Mouse (Mus musculus) Patski (cell line): ENCODE data around the gene Gm7029. TPM values are rescaled to one million over a fixed set of nuclear protein-coding genes. Genes with fewer than 3 reads are reported as not detected.

Experiments
- ATAC-seq: fragments of 100-300 bp; one replicate; pipeline ENCODE4 v1.8.0; 2021
- CTCF ChIA-PET: fragments of 350-600 bp; sonication (Branson Sonifier 250); formaldehyde crosslinking; loops from one replicate; lab custom pipeline; 2022; ENCODE audit warnings: inconsistent platforms; lab: Charles Lee
- POLR2A ChIA-PET: fragments of 350-600 bp; sonication (Branson Sonifier 250); formaldehyde crosslinking; loops from one replicate; lab custom pipeline; 2022; ENCODE audit warnings: antibody characterized with exemption, inconsistent platforms; lab: Charles Lee
- DNase-seq: peaks from one replicate; pipeline ENCODE4 v3.0.0-alpha.2; 2011; ENCODE audit warnings: low read depth, low spot score
- H3K27me3 ChIP-seq: fragments of 371-371 bp; one replicate; pipeline ENCODE4 v1.5.1; 2021
- CTCF ChIP-seq: fragments of 100-300 bp; IDR thresholded peaks from one replicate; pipeline ENCODE4 v1.5.1; 2021
- in situ Hi-C: fragments of 300-500 bp; cut with MboI; formaldehyde crosslinking; loops from 3 replicates; pipeline ENCODE4 v1.11.1; 2018; ENCODE audit warnings: low pct_unique_long_range_greater_than_20kb, mixed read lengths
- polyA plus RNA-seq: library from polyadenylated mRNA; unstranded; gene quantifications from one replicate; pipeline ENCODE4 v1.2.3, GENCODE M21; 2021

Gene Gm7029
- polyA plus RNA-seq, 1 experiment from 2014 or later = not detected

- ChIA-PET POLR2A (no interaction called here), CTCF (no interaction called here)
- no peaks in the 10 kb centered on the region for H3K27me3 ChIP-seq
- DNase-seq = no peak
- TF ChIP-seq CTCF = no peak
- ATAC-seq = peak; percentile 44
- in situ Hi-C loops = no loop called here
Observed at GRCm38 (mm10) chr17:33919351-33920281, 46.0 kb downstream of the Gm7029 start.

DNA sequence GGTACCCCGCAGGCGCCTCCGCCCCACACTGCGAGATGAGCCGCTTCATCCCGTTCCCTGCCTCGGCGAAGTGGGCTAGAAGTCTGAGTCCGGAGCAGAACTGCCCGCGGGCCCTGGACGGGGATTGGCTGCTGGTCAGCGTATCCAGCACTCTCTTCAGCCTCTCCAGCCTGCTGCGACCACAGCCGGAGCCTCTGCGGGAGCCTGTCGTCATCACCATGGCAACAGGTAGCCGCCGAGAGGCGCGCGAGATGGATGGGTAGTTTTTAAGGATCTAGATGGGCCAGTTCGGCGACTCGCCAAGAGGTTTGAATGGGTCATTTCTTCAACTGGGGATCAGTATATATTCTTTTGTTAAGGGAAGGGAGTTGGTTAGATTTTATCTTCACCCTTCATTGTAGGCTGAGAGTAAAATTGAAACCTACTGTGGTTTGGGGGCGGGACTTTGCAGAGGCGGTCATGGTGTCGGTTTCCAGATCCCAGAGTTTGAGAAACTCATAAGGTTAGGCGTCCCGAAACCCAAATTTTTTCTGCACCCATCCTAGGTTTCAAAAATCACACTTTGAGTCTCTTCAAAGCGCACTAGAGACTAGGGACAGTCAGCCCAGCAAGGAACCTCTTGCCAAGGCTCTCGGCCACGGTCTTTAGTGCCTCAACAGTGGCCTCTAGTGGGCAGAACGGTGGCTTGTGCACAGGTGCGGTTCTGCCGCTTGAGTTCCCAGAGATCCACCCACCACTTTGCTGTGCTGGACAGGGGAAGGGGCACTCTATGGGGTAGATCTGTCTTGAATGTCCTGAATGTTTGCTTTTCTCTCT is 46.9 kb downstream of the Gm7029 start:
- ATAC-seq = peak; percentile 42
- DNase-seq = no peak
- no peak for TF ChIP-seq CTCF
- ChIA-PET CTCF (interaction anchor here (0.9 to 3.5 kb wide), 2 partner anchors 12 to 24 kb away, joined by 3 to 13 read pairs; no protein-coding TSS in a partner anchor), POLR2A (no interaction called here)
- H3K27me3 ChIP-seq = no peaks in the 10 kb centered on the region
- in situ Hi-C loops = no loop called here

- POLR2A ChIA-PET = interaction anchor here (0.6 to 1.0 kb wide), 2 partner anchors 10 to 219 kb away, joined by 3 to 8 read pairs; no protein-coding TSS in a partner anchor
- in situ Hi-C loops = no loop called here
- TF ChIP-seq CTCF = no peak
- no peaks in the 10 kb centered on the region for H3K27me3 ChIP-seq
- DNase-seq = no peak
- no peak for ATAC-seq
- CTCF ChIA-PET = interaction anchor here (0.9 to 3.5 kb wide), 2 partner anchors 13 to 25 kb away, joined by 3 to 13 read pairs; no protein-coding TSS in a partner anchor
Observed at GRCm38 (mm10) chr17:33921361-33921760, 47.7 kb downstream of the Gm7029 start.

Other genes starting within 250 kb of the Gm7029 start
- gene Zfp414, start 244.7 kb upstream of the Gm7029 start, polyA plus RNA-seq = 33.0 TPM
- gene Pram1, start 235.8 kb upstream of the Gm7029 start, polyA plus RNA-seq = 0.56 TPM
- gene Hnrnpm, start 187.0 kb upstream of the Gm7029 start, polyA plus RNA-seq = 248 TPM
- gene March2, start 155.2 kb upstream of the Gm7029 start, polyA plus RNA-seq = 77.2 TPM
- gene Rab11b, start 113.3 kb upstream of the Gm7029 start, polyA plus RNA-seq = 222 TPM
- 1.8 TPM for gene Angptl4, start 92.0 kb upstream of the Gm7029 start, polyA plus RNA-seq
- 4.1 TPM for gene Kank3, start 63.3 kb upstream of the Gm7029 start, polyA plus RNA-seq
- 1,207 TPM for gene Rps28, start 49.3 kb upstream of the Gm7029 start, polyA plus RNA-seq
- 361 TPM for gene Ndufa7, start 49.3 kb upstream of the Gm7029 start, polyA plus RNA-seq
- gene Cd320, start 30.7 kb upstream of the Gm7029 start, polyA plus RNA-seq = 43.1 TPM
- 54.0 TPM for gene Kifc1, start 16.8 kb downstream of the Gm7029 start, polyA plus RNA-seq
- not detected for gene Platr17, start 31.3 kb downstream of the Gm7029 start, polyA plus RNA-seq
- 37.4 TPM for gene Daxx, start 35.6 kb downstream of the Gm7029 start, polyA plus RNA-seq
- gene Tapbp, start 42.1 kb downstream of the Gm7029 start, polyA plus RNA-seq = 155 TPM
- 30.7 TPM for gene Zbtb22, start 42.1 kb downstream of the Gm7029 start, polyA plus RNA-seq
- gene Rgl2, start 55.7 kb downstream of the Gm7029 start, polyA plus RNA-seq = 59.6 TPM
- 115 TPM for gene Pfdn6, start 66.5 kb downstream of the Gm7029 start, polyA plus RNA-seq
- gene Wdr46, start 66.8 kb downstream of the Gm7029 start, polyA plus RNA-seq = 35.8 TPM
- 2.8 TPM for gene B3galt4, start 77.7 kb downstream of the Gm7029 start, polyA plus RNA-seq
- 56.9 TPM for gene Vps52, start 82.0 kb downstream of the Gm7029 start, polyA plus RNA-seq
- gene Rps18, start 82.2 kb downstream of the Gm7029 start, polyA plus RNA-seq = 1,854 TPM
- 79.5 TPM for gene H2-K1, start 126.5 kb downstream of the Gm7029 start, polyA plus RNA-seq
- gene Ring1, start 150.8 kb downstream of the Gm7029 start, polyA plus RNA-seq = 31.1 TPM
- 49.3 TPM for gene H2-Ke6, start 154.2 kb downstream of the Gm7029 start, polyA plus RNA-seq
- 189 TPM for gene Slc39a7, start 157.8 kb downstream of the Gm7029 start, polyA plus RNA-seq
- 57.1 TPM for gene Rxrb, start 158.0 kb downstream of the Gm7029 start, polyA plus RNA-seq
- gene Col11a2, start 165.6 kb downstream of the Gm7029 start, polyA plus RNA-seq = 0.60 TPM
- gene H2-Oa, start 218.5 kb downstream of the Gm7029 start, polyA plus RNA-seq = not detected
- gene H2-DMa, start 245.7 kb downstream of the Gm7029 start, polyA plus RNA-seq = 17.1 TPM
- gene Brd2, start 248.8 kb downstream of the Gm7029 start, polyA plus RNA-seq = 239 TPM